Mouse (Mus musculus): ENCODE results near the gene Polr3gl. TPM values are rescaled to one million over a fixed set of nuclear protein-coding genes. Genes with fewer than 3 reads are reported as not detected.
A peak's percentile ranks its signal among the peaks of the same experiment; 100 is the strongest.

Gene Polr3gl
- polyA plus RNA-seq, 1 experiment from 2014 or later: 40.2 TPM

- ATAC-seq: no peak
- Histone ChIP-seq H3K27me3 (0 out of 2 replicates have a peak, but pooled peaks cover 4% of the 10 kb centered on the region), H3K4me1 (peaks cover 19% of the 10 kb centered on the region), H3K4me3 (no peak overlapping the region), H3K36me3 (ENCODE audit: poor library complexity, severe bottlenecking) (peaks cover 6% of the 10 kb centered on the region), H3K4me2 (no peak overlapping the region), H3K9ac (no peak overlapping the region), H3K27ac (no peak overlapping the region), H3K9me3 (replicated peaks) (no peaks in the 10 kb centered on the region)
- 82% methylated on average over 4 of the region's 4 CpGs for WGBS
Observed at GRCm38 (mm10) chr3:96577566-96577965, 16.4 kb downstream of the Polr3gl start.

- H3K4me1 ChIP-seq: peaks cover 19% of the 10 kb centered on the region
- peak within 1 kb of the TSS; percentile 44 for H3K4me2 ChIP-seq
- H3K27ac ChIP-seq: peak within 1 kb of the TSS; percentile 19; the same call in 1 of the 2 replicates
- no peaks in the 10 kb centered on the region for H3K9me3 ChIP-seq (replicated peaks)
- 39% methylated on average over 17 of the region's 17 CpGs for WGBS
- H3K9ac ChIP-seq: peak within 1 kb of the TSS; percentile 30; the same call in 1 of the 2 replicates
- ATAC-seq: peak; percentile 75
- peaks cover 6% of the 10 kb centered on the region for H3K36me3 ChIP-seq (ENCODE audit: poor library complexity, severe bottlenecking)
- peak within 1 kb of the TSS; percentile 8; the same call in 1 of the 2 replicates for H3K4me3 ChIP-seq
- H3K27me3 ChIP-seq: 0 out of 2 replicates have a peak, but pooled peaks cover 4% of the 10 kb centered on the region
Observed at GRCm38 (mm10) chr3:96576690-96577541, 17.1 kb downstream of the Polr3gl start, which contains the start of gene Gm16253. TSS of gene Gm16253 (plus strand) at chr3:96576984.

- 0 out of 2 replicates have a peak overlapping the region, but pooled peaks have one; percentile 30 for H3K9ac ChIP-seq
- H3K27me3 ChIP-seq: no peaks in the 10 kb centered on the region
- 67% methylated on average over 14 of the region's 14 CpGs for WGBS
- H3K4me1 ChIP-seq: peaks cover 19% of the 10 kb centered on the region
- peaks cover 6% of the 10 kb centered on the region for H3K36me3 ChIP-seq (ENCODE audit: poor library complexity, severe bottlenecking)
- H3K4me2 ChIP-seq: peak overlapping the region; percentile 44
- peak overlapping the region; percentile 8; the same call in 1 of the 2 replicates for H3K4me3 ChIP-seq
- H3K9me3 ChIP-seq (replicated peaks): no peaks in the 10 kb centered on the region
- ATAC-seq: no peak
- no peak overlapping the region for H3K27ac ChIP-seq
Observed at GRCm38 (mm10) chr3:96576005-96576658, 17.8 kb downstream of the Polr3gl start.

GRCm38 (mm10) chr3:96575272-96575984, 18.6 kb downstream of the Polr3gl start:
- Histone ChIP-seq H3K36me3 (ENCODE audit: poor library complexity, severe bottlenecking) (peaks cover 6% of the 10 kb centered on the region), H3K4me1 (peaks cover 18% of the 10 kb centered on the region), H3K9me3 (replicated peaks) (no peaks in the 10 kb centered on the region), H3K4me3 (no peak overlapping the region), H3K9ac (no peak overlapping the region), H3K27ac (no peak overlapping the region), H3K4me2 (no peak overlapping the region), H3K27me3 (no peaks in the 10 kb centered on the region)
- no peak for ATAC-seq
- WGBS: 92% methylated on average over 8 of the region's 8 CpGs

- Histone ChIP-seq H3K9me3 (replicated peaks) (no peaks in the 10 kb centered on the region), H3K4me2 (no peak overlapping the region), H3K9ac (no peak overlapping the region), H3K27ac (no peak overlapping the region), H3K4me3 (no peak overlapping the region), H3K27me3 (no peaks in the 10 kb centered on the region), H3K36me3 (ENCODE audit: poor library complexity, severe bottlenecking) (peaks cover 4% of the 10 kb centered on the region), H3K4me1 (peaks cover 16% of the 10 kb centered on the region)
- 88% methylated on average over 19 of the region's 19 CpGs for WGBS
- ATAC-seq: no peak
Observed at GRCm38 (mm10) chr3:96573611-96574511, 20.1 kb downstream of the Polr3gl start.

GRCm38 (mm10) chr3:96571896-96572698, 21.9 kb downstream of the Polr3gl start:
- Histone ChIP-seq H3K9ac (no peak overlapping the region), H3K36me3 (ENCODE audit: poor library complexity, severe bottlenecking) (no peaks in the 10 kb centered on the region), H3K27ac (no peak overlapping the region), H3K4me2 (no peak overlapping the region), H3K4me1 (peaks cover 11% of the 10 kb centered on the region), H3K4me3 (no peak overlapping the region), H3K27me3 (no peaks in the 10 kb centered on the region), H3K9me3 (replicated peaks) (no peaks in the 10 kb centered on the region)
- no peak for ATAC-seq
- WGBS: 83% methylated on average over 16 of the region's 16 CpGs

- H3K4me1 ChIP-seq: peaks cover 3% of the 10 kb centered on the region; the same call in 1 of the 2 replicates
- H3K9me3 ChIP-seq (replicated peaks): no peaks in the 10 kb centered on the region
- H3K27ac ChIP-seq: no peak overlapping the region
- H3K9ac ChIP-seq: no peak overlapping the region
- no peaks in the 10 kb centered on the region for H3K36me3 ChIP-seq (ENCODE audit: poor library complexity, severe bottlenecking)
- no peak for ATAC-seq
- 70% methylated on average over 2 of the region's 2 CpGs for WGBS
- no peak overlapping the region for H3K4me3 ChIP-seq
- H3K27me3 ChIP-seq: no peaks in the 10 kb centered on the region
- H3K4me2 ChIP-seq: no peak overlapping the region
Observed at GRCm38 (mm10) chr3:96571336-96571735, 22.6 kb downstream of the Polr3gl start.

GRCm38 (mm10) chr3:96570643-96571042, 23.3 kb downstream of the Polr3gl start:
- Histone ChIP-seq H3K36me3 (ENCODE audit: poor library complexity, severe bottlenecking) (no peaks in the 10 kb centered on the region), H3K9ac (no peak overlapping the region), H3K27me3 (no peaks in the 10 kb centered on the region), H3K4me2 (no peak overlapping the region), H3K9me3 (replicated peaks) (no peaks in the 10 kb centered on the region), H3K4me3 (no peak overlapping the region), H3K27ac (no peak overlapping the region), H3K4me1 (no peaks in the 10 kb centered on the region)
- WGBS: 84% methylated on average over 7 of the region's 7 CpGs
- ATAC-seq: no peak

- Histone ChIP-seq H3K9ac (no peak overlapping the region), H3K27ac (no peak overlapping the region), H3K9me3 (replicated peaks) (no peaks in the 10 kb centered on the region), H3K27me3 (no peaks in the 10 kb centered on the region), H3K4me2 (no peak overlapping the region), H3K36me3 (ENCODE audit: poor library complexity, severe bottlenecking) (no peaks in the 10 kb centered on the region), H3K4me3 (no peak overlapping the region), H3K4me1 (no peaks in the 10 kb centered on the region)
- ATAC-seq: no peak
- WGBS: 88% methylated on average over 11 of the region's 11 CpGs
Observed at GRCm38 (mm10) chr3:96569966-96570605, 23.9 kb downstream of the Polr3gl start.

- Histone ChIP-seq H3K27me3 (no peaks in the 10 kb centered on the region), H3K27ac (no peak overlapping the region), H3K4me3 (no peak overlapping the region), H3K4me1 (no peaks in the 10 kb centered on the region), H3K36me3 (ENCODE audit: poor library complexity, severe bottlenecking) (no peaks in the 10 kb centered on the region), H3K4me2 (no peak overlapping the region), H3K9ac (no peak overlapping the region), H3K9me3 (replicated peaks) (no peaks in the 10 kb centered on the region)
- 94% methylated on average over 13 of the region's 13 CpGs for WGBS
- no peak for ATAC-seq
Observed at GRCm38 (mm10) chr3:96569506-96569905, 24.5 kb downstream of the Polr3gl start.

Data from forebrain, embryonic 13.5 days (tissue).